Mouse (Mus musculus): ENCODE results near the gene Hoxa11.

DNA sequence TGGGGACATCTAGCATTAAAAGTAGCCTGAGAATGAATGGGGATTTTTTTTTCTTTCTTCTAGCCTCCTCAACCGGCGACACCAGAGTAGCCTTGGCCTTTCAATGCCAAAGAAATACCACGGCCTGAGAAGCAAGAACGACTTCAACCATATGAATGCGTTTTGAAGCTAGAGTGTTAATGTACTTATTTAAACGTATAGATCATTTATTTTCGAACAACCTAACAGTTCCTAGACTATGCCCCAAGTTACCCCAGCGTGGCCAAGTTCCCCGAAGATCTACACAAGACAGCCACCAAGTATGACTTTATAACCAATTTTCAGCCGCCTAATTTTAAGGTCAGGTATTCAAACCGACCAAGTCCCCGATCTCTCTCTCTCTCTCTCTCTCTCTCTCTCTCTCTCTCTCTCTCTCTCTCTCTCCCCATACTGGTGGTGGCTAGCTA lies 24.7 kb downstream of the Hoxa11 start:
- TF ChIP-seq CTCF (IDR thresholded peaks at IDR 0.05; ENCODE audit: extremely low read depth, insufficient read length, insufficient replicate concordance, low read depth, low read length), result no peak
- no peak for TF ChIP-seq POLR2A (IDR thresholded peaks at IDR 0.05; ENCODE audit: low read depth, low read length)
